Mouse (Mus musculus): ENCODE results near the gene Gm49325.
A peak's percentile ranks its signal among the peaks of the same experiment; 100 is the strongest.

Gm49325 gene

DNA sequence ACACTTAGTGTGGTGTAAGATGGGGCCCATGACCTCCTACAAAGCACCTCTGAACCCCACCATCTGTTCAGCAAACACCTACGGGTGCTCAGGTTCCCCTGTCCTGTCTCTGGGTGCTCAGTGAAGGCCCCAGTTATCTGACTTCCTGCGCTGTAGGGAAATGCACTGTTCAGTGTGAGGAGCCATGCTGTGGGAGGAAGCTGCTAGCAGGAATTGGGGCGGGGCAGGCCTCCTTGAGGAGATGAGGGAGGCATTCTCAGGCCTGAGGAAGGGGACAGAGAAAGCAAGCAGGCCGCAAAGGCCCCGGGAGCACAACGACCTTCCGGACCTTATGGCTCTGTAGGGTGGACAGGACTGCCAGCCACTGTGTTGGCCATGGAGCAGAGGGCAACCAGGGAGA is 16.9 kb upstream of the Gm49325 start:
- no peak for DNase-seq (ENCODE audit: low spot score)

DNA sequence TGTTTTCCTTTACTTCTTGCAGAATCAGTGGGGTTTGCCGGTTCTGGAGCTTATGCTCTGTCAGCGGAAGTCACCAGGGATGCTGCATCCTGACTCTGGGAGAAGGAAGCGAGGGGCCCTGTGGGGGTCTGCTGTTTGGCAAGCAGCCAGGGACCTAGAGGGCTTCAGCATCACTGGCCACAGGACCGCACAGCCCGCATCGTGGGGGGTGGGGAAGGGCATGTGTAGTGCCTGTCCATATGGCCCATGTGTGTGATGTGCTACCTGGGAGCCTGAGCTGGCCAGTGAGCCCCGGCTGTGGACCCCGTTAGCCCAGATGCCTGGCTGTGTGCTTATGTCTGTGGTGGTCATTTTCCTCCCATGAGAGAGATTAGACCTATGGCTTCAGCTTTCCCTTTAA is 16.2 kb upstream of the Gm49325 start:
- DNase-seq (ENCODE audit: low spot score), result no peak

- DNase-seq (ENCODE audit: low spot score), result peak; percentile 72
Measured at GRCm38 (mm10) chr10:77590812-77591211, 15.2 kb upstream of the Gm49325 start.

- DNase-seq (ENCODE audit: low spot score), result no peak
Measured at GRCm38 (mm10) chr10:77591546-77591945, 14.5 kb upstream of the Gm49325 start.

- DNase-seq (ENCODE audit: low spot score), result no peak
Measured at GRCm38 (mm10) chr10:77596060-77596459, 9.9 kb upstream of the Gm49325 start.

GRCm38 (mm10) chr10:77603021-77603420 is 3.0 kb upstream of the Gm49325 start:
- no peak for DNase-seq (ENCODE audit: low spot score)

- no peak for DNase-seq (ENCODE audit: low spot score)
Measured at GRCm38 (mm10) chr10:77604111-77604510, 1.9 kb upstream of the Gm49325 start.

GRCm38 (mm10) chr10:77604958-77605357 is 1.0 kb upstream of the Gm49325 start:
- no peak for DNase-seq (ENCODE audit: low spot score)

DNA sequence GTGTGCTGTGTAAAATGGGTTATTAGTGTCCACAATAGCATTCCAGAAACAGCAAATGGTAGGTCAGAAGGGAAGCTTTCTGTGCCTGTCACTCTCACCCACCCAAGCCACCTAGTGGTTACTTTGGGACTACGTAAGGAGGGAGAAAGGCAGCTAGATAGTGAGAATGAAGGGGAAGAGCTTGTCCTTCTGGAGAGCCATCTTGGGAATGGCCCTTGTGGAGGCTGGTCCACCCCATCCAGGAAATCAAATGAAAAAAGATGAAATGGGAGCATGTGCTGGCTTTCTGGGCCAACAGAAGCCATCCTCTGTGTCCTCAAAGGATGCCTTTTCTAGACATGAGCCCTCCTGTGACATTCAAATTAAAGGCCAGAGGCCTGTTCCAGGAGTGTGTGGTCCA is 629 bp upstream of the Gm49325 start:
- DNase-seq (ENCODE audit: low spot score), result peak; percentile 74

GRCm38 (mm10) chr10:77606855-77607254 is 858 bp downstream of the Gm49325 start:
- no peak for DNase-seq (ENCODE audit: low spot score)

DNA sequence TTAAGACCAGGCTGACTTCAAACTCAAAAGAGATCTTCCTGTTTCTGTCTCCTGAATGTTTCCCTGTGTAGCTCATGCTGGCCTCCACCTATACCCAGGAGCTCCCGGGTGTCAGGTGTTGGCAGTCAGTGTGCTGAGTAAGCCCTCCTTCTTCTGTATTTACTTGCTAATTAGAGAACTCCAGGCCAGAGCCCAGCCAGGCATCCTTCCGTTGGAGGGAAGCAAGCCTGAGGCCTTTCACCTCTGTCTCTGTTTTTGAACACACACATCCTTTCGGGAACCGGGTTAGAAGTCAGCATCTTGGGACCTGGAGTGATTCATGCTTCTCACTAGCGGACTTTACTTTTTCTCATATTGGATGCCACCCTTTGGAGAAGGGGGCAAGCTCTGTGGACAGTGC is 1.4 kb downstream of the Gm49325 start:
- no peak for DNase-seq (ENCODE audit: low spot score)

GRCm38 (mm10) chr10:77608589-77608988 is 2.6 kb downstream of the Gm49325 start:
- DNase-seq (ENCODE audit: low spot score), result no peak

DNA sequence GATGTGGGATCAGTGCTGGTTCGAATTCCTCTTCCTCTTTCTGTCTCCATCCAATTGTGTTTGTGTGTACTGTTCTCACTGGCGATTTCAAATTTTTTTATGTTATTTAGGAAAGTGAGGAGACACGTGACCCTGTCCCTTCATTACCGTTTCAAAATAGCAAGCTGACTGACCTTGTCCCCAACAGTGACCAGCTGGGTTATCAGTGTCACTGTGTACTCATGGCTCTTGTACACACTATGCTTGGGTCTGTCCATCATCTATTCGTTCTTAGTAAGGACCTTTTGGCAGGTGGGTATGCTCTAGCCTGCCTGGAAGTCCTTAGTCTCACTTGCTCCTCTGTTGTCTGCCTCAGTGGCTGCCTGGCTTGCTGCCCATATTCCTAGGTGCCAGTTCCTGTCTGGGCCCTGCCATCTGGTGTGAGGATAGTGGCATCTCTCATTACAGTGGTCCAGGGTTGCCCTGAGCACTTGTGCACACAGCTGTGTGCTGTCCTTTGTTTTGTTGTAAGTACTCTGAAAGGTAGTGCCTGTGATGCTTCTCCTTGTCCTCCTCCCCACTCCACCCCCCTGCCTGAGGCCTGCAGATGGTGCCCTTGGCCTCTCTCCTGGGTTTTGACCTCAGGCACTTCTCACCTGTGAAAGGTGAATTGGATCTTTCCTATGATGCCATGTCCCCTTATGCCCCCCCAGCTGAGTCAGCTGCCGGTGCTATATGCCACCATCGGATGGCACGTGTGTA is 4.4 kb downstream of the Gm49325 start:
- no peak for DNase-seq (ENCODE audit: low spot score)

- no peak for DNase-seq (ENCODE audit: low spot score)
Measured at GRCm38 (mm10) chr10:77613409-77613808, 7.4 kb downstream of the Gm49325 start.

DNA sequence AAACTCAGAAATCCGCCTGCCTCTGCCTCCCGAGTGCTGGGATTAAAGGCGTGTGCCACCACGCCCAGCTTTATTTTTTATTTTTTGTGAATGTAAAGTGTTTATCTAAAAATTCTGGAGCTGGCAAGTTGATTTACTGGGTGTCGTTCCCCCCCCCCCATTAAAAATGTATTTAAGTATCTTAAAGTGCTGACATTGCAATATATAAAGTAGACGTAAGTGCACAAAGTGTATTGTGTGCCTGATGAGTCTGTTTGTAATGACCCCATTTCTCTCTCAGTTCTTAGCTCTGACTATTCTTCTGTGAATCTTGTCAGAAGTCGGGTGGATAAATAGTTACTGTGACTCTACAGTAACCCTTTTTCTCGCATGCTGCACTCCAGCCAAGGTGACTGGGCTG is 9.7 kb downstream of the Gm49325 start:
- no peak for DNase-seq (ENCODE audit: low spot score)

GRCm38 (mm10) chr10:77616166-77616565 is 10.2 kb downstream of the Gm49325 start:
- DNase-seq (ENCODE audit: low spot score), result no peak

DNA sequence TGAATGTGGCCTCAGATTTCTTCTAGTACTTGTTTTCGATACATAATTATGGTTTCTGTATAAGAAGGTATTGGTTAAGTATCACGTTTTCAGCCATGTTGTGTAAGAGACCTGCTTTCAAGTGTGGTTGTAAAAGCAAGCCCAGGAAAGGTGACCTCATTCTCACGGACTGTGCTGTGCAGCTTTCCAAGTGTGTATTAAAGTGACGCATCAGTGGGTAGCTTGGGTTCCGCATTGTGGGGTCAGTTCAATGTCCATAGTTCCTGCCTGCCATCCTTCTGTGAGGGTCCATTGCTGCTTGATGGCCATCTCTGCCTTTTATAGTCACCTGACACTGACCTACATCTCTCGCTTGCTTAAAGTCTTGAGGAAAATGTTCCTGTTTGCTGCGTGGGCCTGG is 10.9 kb downstream of the Gm49325 start:
- no peak for DNase-seq (ENCODE audit: low spot score)

DNA sequence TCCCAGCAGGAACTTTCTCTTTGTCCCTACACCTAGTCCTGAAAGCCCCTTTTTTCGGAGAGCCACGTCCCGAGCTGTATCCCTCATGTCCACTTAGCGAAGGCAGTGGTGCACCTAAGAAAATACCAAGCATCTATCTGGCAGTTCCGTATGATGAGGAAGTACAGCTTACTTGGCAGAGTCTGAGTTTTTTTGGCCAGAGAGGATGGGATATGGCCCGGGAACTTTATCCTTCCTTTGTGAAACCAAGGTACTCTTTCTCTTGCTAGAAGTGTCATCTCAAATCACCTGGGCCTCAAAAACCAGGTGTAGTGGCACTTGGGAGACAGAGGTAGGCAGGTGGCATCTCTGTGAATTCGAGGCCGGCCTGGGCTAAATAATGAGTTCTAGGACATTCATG is 15.5 kb downstream of the Gm49325 start:
- DNase-seq (ENCODE audit: low spot score), result no peak

GRCm38 (mm10) chr10:77622055-77622988 is 16.3 kb downstream of the Gm49325 start, which contains the start of gene Ube2g2:
TSS of gene Ube2g2 (plus strand) at chr10:77622275.
- peak; percentile 92 for DNase-seq (ENCODE audit: low spot score)

- peak; percentile 50 for DNase-seq (ENCODE audit: low spot score)
Measured at GRCm38 (mm10) chr10:77623069-77623492, 17.1 kb downstream of the Gm49325 start.

DNA sequence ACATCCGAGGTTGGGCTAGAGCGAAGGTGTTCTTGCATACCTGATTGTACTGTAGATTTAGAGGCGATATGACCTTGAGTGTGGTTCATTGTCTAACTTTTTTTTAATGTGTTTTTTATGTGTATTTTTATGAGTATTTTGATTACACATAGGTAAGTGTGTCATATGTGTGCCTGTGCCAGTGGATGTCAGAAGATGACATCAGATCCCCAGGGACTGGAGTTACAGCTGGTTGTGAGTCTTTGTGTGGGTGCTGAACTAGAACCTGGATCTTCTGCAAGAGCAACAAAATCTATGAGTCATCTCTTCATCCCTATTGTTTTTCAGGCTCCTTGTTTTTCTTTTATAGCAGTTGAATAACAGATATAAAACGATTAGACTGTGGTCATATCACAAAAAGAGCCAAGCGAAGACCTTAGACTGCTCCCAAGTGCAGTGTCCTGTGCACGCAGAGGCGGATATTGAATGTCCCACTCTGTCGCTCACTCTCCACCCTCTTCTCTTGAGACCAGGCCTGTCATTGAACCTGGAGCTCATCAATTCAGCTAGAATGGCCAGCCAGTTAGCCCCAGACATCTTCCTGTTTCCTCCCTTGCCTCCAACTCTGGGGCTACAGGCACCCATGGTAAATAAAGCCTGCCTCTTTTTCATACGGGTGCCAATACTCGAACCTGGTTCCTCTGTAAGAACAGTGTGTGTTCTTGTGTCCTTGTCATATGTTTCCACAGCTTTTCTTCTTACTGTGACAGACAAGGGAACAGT is 17.8 kb downstream of the Gm49325 start:
- no peak for DNase-seq (ENCODE audit: low spot score)

GRCm38 (mm10) chr10:77624570-77624995 is 18.6 kb downstream of the Gm49325 start:
- no peak for DNase-seq (ENCODE audit: low spot score)
